Mouse (Mus musculus): ENCODE measurements around the gene Polr1e. TPM values are rescaled to one million over a fixed set of nuclear protein-coding genes. Genes with fewer than 3 reads are reported as not detected.
"Not testable (repeated sequence)": the region's sequence is repeated elsewhere in the genome, so short reads cannot be mapped to it uniquely, and the experiment has no call there.

Gene Polr1e
- total RNA-seq, 2 experiments from 2014 or later = 12.0 to 12.6 TPM

- DNase-seq = no peak
Observed at GRCm38 (mm10) chr4:45010806-45011415, 7.5 kb upstream of the Polr1e start.

- no peak for DNase-seq
Observed at GRCm38 (mm10) chr4:45011581-45012104, 6.7 kb upstream of the Polr1e start.

GRCm38 (mm10) chr4:45012105-45012975, 6.0 kb upstream of the Polr1e start, which contains the start of gene Zbtb5:
Gene Zbtb5 (minus strand): TSS chr4:45012412.
- peak; percentile 99 to 100 for DNase-seq

GRCm38 (mm10) chr4:45013031-45013431, 5.4 kb upstream of the Polr1e start:
- DNase-seq = no peak

- no peak for DNase-seq
Observed at GRCm38 (mm10) chr4:45013537-45013936, 4.8 kb upstream of the Polr1e start.

GRCm38 (mm10) chr4:45015615-45016014, 2.8 kb upstream of the Polr1e start:
- peak in 1 of 2 experiments; percentile 52 for DNase-seq

GRCm38 (mm10) chr4:45019009-45019408, 626 bp downstream of the Polr1e start:
- DNase-seq = no peak

GRCm38 (mm10) chr4:45026459-45026858, 8.1 kb downstream of the Polr1e start:
- DNase-seq = no peak

GRCm38 (mm10) chr4:45032586-45032985, 14.2 kb downstream of the Polr1e start:
- DNase-seq = no peak

- no peak for DNase-seq
Observed at GRCm38 (mm10) chr4:45034693-45035628, 16.6 kb downstream of the Polr1e start.

- DNase-seq = no peak
Observed at GRCm38 (mm10) chr4:45036048-45036447, 17.7 kb downstream of the Polr1e start.

GRCm38 (mm10) chr4:45036571-45036970, 18.2 kb downstream of the Polr1e start:
- DNase-seq = no peak

GRCm38 (mm10) chr4:45037455-45038410, 19.4 kb downstream of the Polr1e start:
- no peak for DNase-seq

- not testable (repeated sequence) for DNase-seq
Observed at GRCm38 (mm10) chr4:45038879-45039278, 20.5 kb downstream of the Polr1e start.

GRCm38 (mm10) chr4:45039546-45039945, 21.2 kb downstream of the Polr1e start:
- DNase-seq = not testable (repeated sequence)

- DNase-seq = no peak
Observed at GRCm38 (mm10) chr4:45040795-45041194, 22.4 kb downstream of the Polr1e start.

- no peak for DNase-seq
Observed at GRCm38 (mm10) chr4:45046679-45047078, 28.3 kb downstream of the Polr1e start.

GRCm38 (mm10) chr4:45047286-45047887, 29.0 kb downstream of the Polr1e start:
- DNase-seq = no peak

- peak; percentile 27 to 50 for DNase-seq
Observed at GRCm38 (mm10) chr4:45047956-45048355, 29.6 kb downstream of the Polr1e start.

GRCm38 (mm10) chr4:45054862-45055261, 36.5 kb downstream of the Polr1e start:
- no peak for DNase-seq

GRCm38 (mm10) chr4:45055451-45055850, 37.1 kb downstream of the Polr1e start:
- peak in 1 of 2 experiments; percentile 12 for DNase-seq
